Mouse (Mus musculus) kidney, adult 2 months (tissue): Measurements from ENCODE around the gene Tmem220.

Source experiments
- CTCF ChIP-seq: fragments of 200-500 bp; conservative IDR thresholded peaks from 2 replicates; pipeline ENCODE4 v1.5.1; 2011; ENCODE audit warnings: low read depth, mild to moderate bottlenecking, control low read depth, low read length, moderate library complexity, mixed read lengths; ENCODE audit not compliant: insufficient read depth, insufficient read length
- POLR2A ChIP-seq: fragments of 200-500 bp; IDR thresholded peaks from one replicate; pipeline ENCODE4 v1.6.1; 2011; ENCODE audit warnings: low read depth, low read length, control low read depth

- TF ChIP-seq CTCF = no peak
- TF ChIP-seq POLR2A = no peak
These were observed 31.3 kb upstream of the Tmem220 start for GRCm38 (mm10) chr11:66993674-66994073.
